Mouse (Mus musculus) embryonic fibroblast, embryonic 13.5 days (primary cell): Measurements from ENCODE around the gene Nde1.

ENCODE experiments used
- CTCF ChIP-seq: IDR thresholded peaks from 2 replicates; pipeline ENCODE4 v1.5.1; 2011; ENCODE audit warnings: mild to moderate bottlenecking, control low read depth, low read length, moderate library complexity, borderline replicate concordance; ENCODE audit not compliant: insufficient read depth
- POLR2A ChIP-seq: IDR thresholded peaks from 2 replicates; pipeline ENCODE4 v1.6.1; 2011; ENCODE audit warnings: low read depth, mild to moderate bottlenecking, control low read depth, low read length, moderate library complexity

- TF ChIP-seq POLR2A (no peak), CTCF (peak; percentile 82)
Measured at GRCm38 (mm10) chr16:14237100-14237723, 74.1 kb downstream of the Nde1 start.
